Mouse (Mus musculus) thymus, adult 2 months (tissue): ENCODE results near the gene Adam1a.

Experiments
- CTCF ChIP-seq: fragments of 200-500 bp; IDR thresholded peaks from 2 replicates; pipeline ENCODE4 v1.5.1; 2012; ENCODE audit warnings: mild to moderate bottlenecking, control low read depth, low read length, moderate library complexity, borderline replicate concordance; ENCODE audit not compliant: control insufficient read depth, poor library complexity, insufficient read depth; ENCODE audit errors: extremely low read depth
- POLR2A ChIP-seq: fragments of 200-500 bp; IDR thresholded peaks from 2 replicates; pipeline ENCODE4 v1.6.1; 2012; ENCODE audit warnings: mild to moderate bottlenecking, low read length, control low read depth, moderate library complexity; ENCODE audit not compliant: control insufficient read depth, poor library complexity, insufficient read depth; ENCODE audit errors: extremely low read depth

- TF ChIP-seq CTCF (no peak), POLR2A (no peak)
These were observed 35.3 kb downstream of the Adam1a start for GRCm38 (mm10) chr5:121510009-121510408.
